Mouse (Mus musculus) kidney, postnatal 0 days (tissue): Measurements from ENCODE around the gene Tmprss3. TPM values are rescaled to one million over a fixed set of nuclear protein-coding genes. Genes with fewer than 3 reads are reported as not detected.

ENCODE experiments used
- ATAC-seq: fragments of 200-750 bp; cut with Nextera tagmentation; replicated peaks from 2 replicates; pipeline ENCODE4 v1.8.0; 2017; ENCODE audit warnings: low read depth, moderate number of reproducible peaks, moderate TSS enrichment, moderate library complexity; ENCODE audit not compliant: low FRiP score
- DNase-seq: peaks from one replicate; pipeline ENCODE4 v3.0.0-alpha.2; 2016; ENCODE audit warnings: low spot score
- H3K27ac ChIP-seq: fragments of 300-500 bp; sonication (generic); 2 replicates; pipeline ENCODE4 v1.5.1; 2014; ENCODE audit warnings: mild to moderate bottlenecking
- H3K27me3 ChIP-seq: fragments of 300-500 bp; sonication (generic); 2 replicates; pipeline ENCODE4 v1.6.1; 2014; ENCODE audit warnings: low read length, mixed read lengths; ENCODE audit not compliant: insufficient read depth
- H3K36me3 ChIP-seq: fragments of 300-500 bp; sonication (generic); 2 replicates; pipeline ENCODE4 v1.6.1; 2014; ENCODE audit warnings: low read length, mixed read lengths; ENCODE audit not compliant: insufficient read depth
- H3K4me1 ChIP-seq: fragments of 300-500 bp; sonication (generic); replicated peaks from 2 replicates; pipeline ENCODE4 v1.6.1; 2014; ENCODE audit warnings: antibody characterized with exemption, low read length, mixed read lengths; ENCODE audit not compliant: insufficient read depth
- H3K4me2 ChIP-seq: fragments of 300-500 bp; sonication (generic); 2 replicates; pipeline ENCODE4 v1.6.1; 2014; ENCODE audit warnings: mild to moderate bottlenecking, low read length, moderate library complexity, mixed read lengths
- H3K4me3 ChIP-seq: fragments of 300-500 bp; sonication (generic); replicated peaks from 2 replicates; pipeline ENCODE4 v1.5.1; 2014; ENCODE audit warnings: low read depth, low read length
- H3K9ac ChIP-seq: fragments of 300-500 bp; sonication (generic); 2 replicates; pipeline ENCODE4 v1.6.1; 2014; ENCODE audit warnings: low read depth, low read length
- H3K9me3 ChIP-seq: fragments of 300-500 bp; sonication (generic); replicated peaks from 2 replicates; pipeline ENCODE4 v1.6.1; 2016; ENCODE audit warnings: low read length, inconsistent platforms, mixed read lengths
- CTCF ChIP-seq: IDR thresholded peaks from 2 replicates; pipeline ENCODE4 v1.5.1; 2016; ENCODE audit warnings: antibody characterized with exemption, low read depth, mild to moderate bottlenecking, moderate library complexity
- WGBS: fragments of 180-500 bp; shearing (Covaris S2); extraction: QIAGEN DNeasy Blood & Tissue Kit; methylation state at CpG from one replicate; pipeline ENCODE4 v1.1.7; 2014; 5-methylcytosine and 5-hydroxymethylcytosine counted together
- polyA plus RNA-seq: library from polyadenylated mRNA; unstranded; fragments of >200 nt; fragmentation: Nextera tagmentation; extraction: Ambion mirVana; gene quantifications from 2 replicates; pipeline ENCODE4 v1.2.1, GENCODE M21; 2015

Gene Tmprss3
- polyA plus RNA-seq, 1 experiment from 2014 or later, result 0.05 TPM

DNA sequence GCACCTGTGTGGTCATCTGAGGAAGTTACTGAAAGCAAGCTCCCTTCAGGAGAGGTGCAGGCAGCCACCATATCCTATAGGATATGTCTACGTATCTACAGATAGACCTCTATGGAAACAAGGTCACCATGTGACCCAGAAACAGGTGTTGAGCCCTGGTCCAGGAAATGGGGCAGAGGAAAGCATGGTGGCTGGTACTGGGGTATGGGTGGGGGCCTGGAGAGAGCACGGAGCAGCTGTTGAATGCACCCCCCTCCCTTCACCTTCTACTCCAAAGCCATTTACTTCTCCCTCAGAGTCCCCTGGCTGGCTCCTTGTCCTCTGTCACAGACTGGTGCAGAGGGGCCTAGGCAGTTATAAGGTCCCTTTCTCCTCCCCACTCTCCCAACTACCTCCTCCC lies 35.0 kb downstream of the Tmprss3 start:
- ATAC-seq, result no peak
- Histone ChIP-seq H3K4me2 (no peak overlapping the region), H3K4me3 (no peak overlapping the region), H3K4me1 (no peaks in the 10 kb centered on the region), H3K27me3 (no peaks in the 10 kb centered on the region), H3K9me3 (no peaks in the 10 kb centered on the region), H3K27ac (no peak overlapping the region), H3K36me3 (no peaks in the 10 kb centered on the region), H3K9ac (no peak overlapping the region)
- TF ChIP-seq CTCF, result no peak
- 78% methylated on average over 2 of the region's 2 CpGs for WGBS
- DNase-seq, result no peak

DNA sequence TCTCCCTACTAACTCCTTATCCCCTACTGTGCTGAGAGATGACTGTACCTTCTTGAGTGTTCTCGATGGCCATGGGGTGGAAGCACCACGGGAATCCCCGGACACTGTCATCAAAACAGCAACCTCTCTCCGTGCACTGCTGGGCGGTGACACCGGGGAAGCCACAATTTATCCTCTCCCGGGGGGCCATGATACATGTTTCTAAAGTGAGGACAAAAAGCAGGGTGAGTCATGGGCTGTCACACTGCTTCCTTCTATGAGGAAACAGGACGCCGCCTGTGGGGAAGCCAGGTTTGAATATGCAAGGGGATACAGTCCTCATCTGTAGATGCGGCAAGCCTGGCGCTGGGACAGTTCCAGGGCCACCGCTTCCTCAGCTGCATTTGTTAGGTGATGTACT lies 36.2 kb downstream of the Tmprss3 start:
- Histone ChIP-seq H3K4me1 (no peaks in the 10 kb centered on the region), H3K4me3 (no peak overlapping the region)
- ATAC-seq, result no peak

DNA sequence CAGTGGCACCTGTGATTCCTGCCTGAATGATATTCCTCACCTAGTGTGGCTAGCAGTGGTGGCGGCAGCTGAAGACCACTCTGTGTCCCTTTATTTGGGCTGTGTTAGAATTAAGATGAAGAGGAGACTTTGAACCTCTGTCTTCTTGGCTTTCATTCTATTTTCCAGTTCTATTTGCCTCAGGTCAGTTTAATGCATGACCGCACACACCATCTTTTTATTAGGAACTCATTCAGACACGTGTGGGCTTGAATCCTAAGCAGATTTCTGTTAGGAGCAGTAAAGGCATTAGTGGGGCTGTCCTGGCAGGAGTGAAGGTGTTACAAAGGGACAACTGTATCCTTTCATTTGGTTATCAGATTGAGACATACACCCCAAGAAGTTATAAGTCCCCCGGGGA lies 38.5 kb downstream of the Tmprss3 start:
- Histone ChIP-seq H3K27ac (no peak overlapping the region), H3K9ac (no peak overlapping the region), H3K36me3 (no peaks in the 10 kb centered on the region), H3K27me3 (no peaks in the 10 kb centered on the region), H3K4me2 (no peak overlapping the region), H3K4me1 (no peaks in the 10 kb centered on the region), H3K4me3 (no peak overlapping the region), H3K9me3 (no peaks in the 10 kb centered on the region)
- DNase-seq (no peak), ATAC-seq (no peak)
- WGBS, result 64% methylated on average over 4 of the region's 4 CpGs
- TF ChIP-seq CTCF, result no peak

More for the DNA sequence above, 36.2 kb downstream of the Tmprss3 start:
- Histone ChIP-seq H3K4me2 (no peak overlapping the region), H3K9me3 (no peaks in the 10 kb centered on the region), H3K27ac (no peak overlapping the region), H3K36me3 (no peaks in the 10 kb centered on the region), H3K9ac (no peak overlapping the region), H3K27me3 (no peaks in the 10 kb centered on the region)
- TF ChIP-seq CTCF, result no peak
- WGBS, result 69% methylated on average over 12 of the region's 12 CpGs
- DNase-seq, result no peak

DNA sequence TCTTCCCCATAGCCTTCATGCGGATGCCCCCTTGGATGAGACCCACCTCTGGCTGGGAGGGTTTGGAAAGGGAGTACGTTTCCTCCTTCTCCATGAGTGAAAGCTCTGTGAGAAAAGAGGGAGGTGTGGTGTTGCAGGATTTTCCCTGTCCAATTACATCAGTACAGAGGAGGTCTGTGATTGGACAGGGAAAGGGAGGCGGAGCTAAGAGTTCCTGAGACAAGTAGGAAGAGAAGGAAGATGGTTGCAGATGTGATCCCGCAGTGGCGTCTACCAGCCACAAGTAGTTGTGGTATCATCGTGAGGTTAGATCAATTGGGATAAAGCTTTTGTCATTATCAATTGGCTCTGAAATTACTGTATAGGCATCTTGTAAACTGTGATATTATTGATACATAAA lies 40.9 kb downstream of the Tmprss3 start:
- Histone ChIP-seq H3K9ac (no peak overlapping the region), H3K4me1 (no peaks in the 10 kb centered on the region), H3K4me3 (no peak overlapping the region), H3K27ac (no peak overlapping the region), H3K36me3 (no peaks in the 10 kb centered on the region), H3K27me3 (no peaks in the 10 kb centered on the region), H3K4me2 (no peak overlapping the region), H3K9me3 (no peaks in the 10 kb centered on the region)
- no peak for ATAC-seq
- WGBS, result 77% methylated on average over 6 of the region's 6 CpGs
- no peak for TF ChIP-seq CTCF
- DNase-seq, result no peak

DNA sequence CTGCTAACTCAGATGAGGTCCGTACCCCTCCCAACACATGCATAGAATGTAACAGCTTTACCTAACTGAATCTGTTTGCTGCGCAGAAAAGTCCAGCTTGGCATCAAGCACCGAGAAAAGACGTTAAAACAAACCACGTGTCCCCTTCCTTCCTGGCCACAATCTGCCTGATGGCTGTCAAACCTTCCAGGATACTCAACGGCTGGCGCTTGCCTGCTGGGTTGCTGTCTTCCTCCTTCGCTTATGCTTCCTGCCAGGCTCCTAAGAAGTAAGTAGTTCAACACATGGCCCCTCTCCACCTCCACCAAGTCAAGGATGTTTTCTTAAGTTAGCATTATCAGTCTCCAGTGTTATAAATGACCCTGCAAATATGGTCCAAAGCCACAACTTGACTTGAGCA lies 45.0 kb downstream of the Tmprss3 start:
- Histone ChIP-seq H3K4me2 (no peak overlapping the region), H3K9me3 (no peaks in the 10 kb centered on the region), H3K4me1 (no peaks in the 10 kb centered on the region), H3K36me3 (no peaks in the 10 kb centered on the region), H3K27me3 (no peaks in the 10 kb centered on the region), H3K27ac (no peak overlapping the region), H3K9ac (no peak overlapping the region), H3K4me3 (no peak overlapping the region)
- 58% methylated on average over 8 of the region's 8 CpGs for WGBS
- no peak for ATAC-seq
- no peak for TF ChIP-seq CTCF
- no peak for DNase-seq

DNA sequence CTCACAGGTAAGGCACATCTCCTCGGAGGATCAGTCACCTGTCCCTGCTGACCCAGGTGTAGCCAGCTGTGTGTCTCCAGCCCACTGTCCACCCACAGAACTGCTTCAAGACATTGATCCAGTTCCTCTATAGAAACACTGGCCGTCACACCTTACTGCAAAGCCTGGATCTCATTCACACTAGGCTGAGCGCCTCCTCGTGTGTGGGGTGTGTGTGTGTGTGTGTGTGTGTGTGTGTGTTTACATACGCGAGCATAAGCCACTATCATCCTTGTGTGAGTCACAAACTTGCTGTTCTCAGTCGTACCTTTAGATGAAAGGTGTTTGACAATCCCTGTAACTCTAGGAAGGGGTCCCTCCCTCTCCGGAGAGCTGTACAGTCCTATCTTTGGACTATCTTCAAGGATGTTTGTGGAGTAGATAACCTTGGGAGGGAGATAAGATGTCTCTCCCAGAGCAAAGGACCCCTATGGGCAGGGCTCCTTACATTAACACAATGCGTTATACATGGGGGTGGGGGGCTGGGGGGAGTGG lies 45.7 kb downstream of the Tmprss3 start:
- H3K9ac ChIP-seq, result no peak overlapping the region
- H3K4me3 ChIP-seq, result no peak overlapping the region
- no peak for TF ChIP-seq CTCF
- no peaks in the 10 kb centered on the region for H3K4me1 ChIP-seq
- WGBS, result 63% methylated on average over 9 of the region's 9 CpGs
- H3K4me2 ChIP-seq, result 0 out of 2 replicates have a peak overlapping the region, but pooled peaks have one; percentile 15
- no peak overlapping the region for H3K27ac ChIP-seq
- ATAC-seq (no peak), DNase-seq (no peak)
- H3K9me3 ChIP-seq, result no peaks in the 10 kb centered on the region
- H3K36me3 ChIP-seq, result no peaks in the 10 kb centered on the region
- no peaks in the 10 kb centered on the region for H3K27me3 ChIP-seq

DNA sequence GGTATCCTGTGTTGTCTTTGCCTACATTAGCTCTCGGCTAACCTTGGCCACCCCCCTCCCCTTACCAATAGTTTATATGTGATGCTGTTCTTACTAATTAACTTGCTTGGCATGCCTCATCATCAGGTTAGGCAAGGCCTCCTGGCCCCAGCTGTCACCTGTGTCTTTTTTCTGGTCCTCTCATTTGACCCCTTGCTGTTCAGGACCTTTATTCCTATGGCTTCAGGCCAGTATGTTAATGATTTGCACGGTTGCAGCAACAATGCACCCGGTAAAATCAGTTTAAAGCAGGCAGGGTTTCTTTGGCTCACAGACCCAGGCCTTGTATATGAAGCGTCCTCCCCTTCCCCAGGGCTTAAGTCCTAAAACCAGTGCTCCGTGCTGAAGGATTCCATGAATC lies 46.3 kb downstream of the Tmprss3 start:
- no peak overlapping the region for H3K4me3 ChIP-seq
- H3K27ac ChIP-seq, result peak overlapping the region; percentile 9; the same call in 1 of the 2 replicates
- 49% methylated on average over 5 of the region's 5 CpGs for WGBS
- no peaks in the 10 kb centered on the region for H3K9me3 ChIP-seq
- TF ChIP-seq CTCF, result no peak
- DNase-seq (peak; percentile 25), ATAC-seq (peak; percentile 78)
- H3K4me1 ChIP-seq, result no peaks in the 10 kb centered on the region
- no peak overlapping the region for H3K9ac ChIP-seq
- no peaks in the 10 kb centered on the region for H3K36me3 ChIP-seq
- H3K27me3 ChIP-seq, result no peaks in the 10 kb centered on the region
- H3K4me2 ChIP-seq, result no peak overlapping the region
